Mouse (Mus musculus): ENCODE measurements around the gene Fxyd7.

GRCm38 (mm10) chr7:31059108-31059507 lies 7.8 kb upstream of the Fxyd7 start, which contains the start of gene Lgi4:
- TF ChIP-seq EP300 (IDR thresholded peaks at IDR 0.05) = no peak
- peak; percentile 99 for TF ChIP-seq CTCF (IDR thresholded peaks at IDR 0.05)

Measured in lung, postnatal 0 days (tissue).